Mouse (Mus musculus): ENCODE data around the gene Ndufa13.
A peak's percentile ranks its signal among the peaks of the same experiment; 100 is the strongest.

DNA sequence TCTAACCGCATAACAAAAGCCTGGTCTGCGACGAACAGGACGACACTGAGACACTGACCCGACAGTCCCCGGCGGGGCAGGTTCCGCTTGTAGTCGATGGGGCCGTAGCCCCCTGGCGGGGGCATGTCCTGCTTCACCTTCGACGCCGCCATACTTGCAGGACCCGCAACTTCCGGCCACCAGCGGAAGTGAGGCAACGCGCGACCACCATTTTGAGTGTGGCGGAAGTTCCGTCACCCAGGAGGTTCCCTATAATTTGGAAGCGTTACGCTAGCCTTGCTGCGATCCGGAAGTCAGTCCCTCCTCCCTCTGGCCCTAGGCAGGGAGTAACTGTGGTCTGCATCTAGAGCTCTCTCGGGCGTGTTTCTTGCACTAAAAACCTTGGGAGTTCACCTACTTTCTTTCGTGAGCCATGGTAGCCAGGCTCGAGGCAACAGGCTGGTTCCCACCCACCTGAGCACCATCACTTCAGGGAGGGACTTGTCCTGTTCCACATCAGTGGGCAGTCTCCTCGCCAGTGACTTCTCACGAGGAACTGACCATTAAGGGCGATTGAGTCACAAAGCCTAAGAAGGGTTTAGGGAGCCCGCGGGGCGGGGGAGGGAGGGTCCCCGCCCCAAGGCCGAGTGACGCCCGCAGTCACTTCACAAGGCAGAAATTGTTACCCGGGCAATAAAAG is 735 bp downstream of the Ndufa13 start:
- TF ChIP-seq CTCF (IDR thresholded peaks at IDR 0.05; ENCODE audit: low read depth): peak; percentile 44; the same call in 1 of the 2 replicates
- TF ChIP-seq EP300 (IDR thresholded peaks at IDR 0.05; ENCODE audit: low read depth): 0 out of 2 replicates have a peak, but pooled peaks have one; percentile 71
